ENCODE assay signal across 26 mouse cellular contexts in genomic region chr19:55117991-55118390, GRCm38 (mm10).
"Had no signal": no experiment of that assay in that cellular context is flagged by ENCODE, and none has a peak within 500 bp of the region (broad histone marks: within the 10 kb centered on the region; RNA-seq: fewer than 3 reads in every experiment).

No protein-coding gene starts in this region.

- ATAC-seq: forebrain, postnatal 0 days; hindbrain, postnatal 0 days; intestine, embryonic 16.5 days; liver, embryonic 12.5 days had no signal

- H3K9ac ChIP-seq: forebrain, postnatal 0 days; heart, embryonic 13.5 days; heart, embryonic 15.5 days; hindbrain, embryonic 13.5 days; hindbrain, embryonic 15.5 days; kidney, embryonic 15.5 days; limb, embryonic 13.5 days; limb, embryonic 15.5 days; liver, embryonic 12.5 days; liver, embryonic 14.5 days had no signal

- DNase-seq: forebrain, postnatal 0 days; gastrocnemius, postnatal 14 days; gastrocnemius, postnatal 36 days; heart, adult 18-20 months; heart, postnatal 14 days; heart, postnatal 36 days; kidney, adult 11 months; kidney, adult 2 months; kidney, adult 9 months; kidney, postnatal 14 days; kidney, postnatal 36 days; layer of hippocampus, adult 9-11 months; layer of hippocampus, postnatal 36 days; left cerebral cortex, postnatal 4 days had no signal

- H3K4me2 ChIP-seq: heart, embryonic 13.5 days; heart, embryonic 15.5 days; hindbrain, embryonic 13.5 days; hindbrain, embryonic 15.5 days; kidney, embryonic 15.5 days; limb, embryonic 13.5 days; limb, embryonic 15.5 days; liver, embryonic 12.5 days had no signal

- H3K4me1 ChIP-seq: limb, embryonic 13.5 days; limb, embryonic 15.5 days had no signal

- H3K27ac ChIP-seq: heart, embryonic 15.5 days; hindbrain, embryonic 13.5 days; hindbrain, embryonic 15.5 days; hindbrain, postnatal 0 days; kidney, embryonic 15.5 days; kidney, postnatal 0 days; limb, embryonic 13.5 days; limb, embryonic 15.5 days; liver, embryonic 12.5 days; liver, embryonic 14.5 days had no signal

- H3K4me3 ChIP-seq: heart, embryonic 13.5 days; heart, embryonic 15.5 days; hindbrain, embryonic 13.5 days; hindbrain, embryonic 15.5 days; kidney, embryonic 15.5 days; limb, embryonic 13.5 days; limb, embryonic 15.5 days; liver, embryonic 12.5 days had no signal

- H3K27me3 ChIP-seq: heart, embryonic 13.5 days; heart, embryonic 15.5 days; hindbrain, embryonic 13.5 days; hindbrain, embryonic 15.5 days; kidney, embryonic 15.5 days; limb, embryonic 13.5 days; limb, embryonic 15.5 days; liver, embryonic 12.5 days had no signal

- H3K36me3 ChIP-seq: heart, embryonic 13.5 days; heart, embryonic 15.5 days; hindbrain, embryonic 13.5 days; hindbrain, embryonic 15.5 days; kidney, embryonic 15.5 days; limb, embryonic 13.5 days; limb, embryonic 15.5 days; liver, embryonic 12.5 days had no signal

- H3K9me3 ChIP-seq: heart, embryonic 13.5 days; heart, embryonic 15.5 days; hindbrain, embryonic 13.5 days; hindbrain, embryonic 15.5 days; kidney, embryonic 15.5 days; limb, embryonic 13.5 days; limb, embryonic 15.5 days; liver, embryonic 12.5 days had no signal
